Mouse (Mus musculus): ENCODE data around the gene Card11. TPM values are rescaled to one million over a fixed set of nuclear protein-coding genes. Genes with fewer than 3 reads are reported as not detected.
A peak's percentile ranks its signal among the peaks of the same experiment; 100 is the strongest.

Card11 gene
- polyA plus RNA-seq, 1 experiment from 2014 or later, result 0.18 TPM

- Histone ChIP-seq H3K27ac (replicated peaks in 1 of 2; ENCODE audit: control insufficient read depth in 1 of 2, insufficient read depth in 1 of 2, low read depth in 2 of 2, low read length in 2 of 2) (no peak overlapping the region), H3K36me3 (ENCODE audit: control insufficient read depth, insufficient read depth, low read length) (no peaks in the 10 kb centered on the region), H3K4me1 (ENCODE audit: control insufficient read depth in 2 of 2, insufficient read depth in 2 of 2, low read length in 2 of 2) (no peaks in the 10 kb centered on the region), H3K4me2 (ENCODE audit: low read length) (no peak overlapping the region), H3K9me3 (ENCODE audit: control insufficient read depth, low read length) (no peaks in the 10 kb centered on the region), H3K4me3 (ENCODE audit: control insufficient read depth in 1 of 2, insufficient read depth in 1 of 2, low read depth in 1 of 2, low read length in 2 of 2) (no peak overlapping the region), H3K9ac (ENCODE audit: low read length) (no peak overlapping the region), H3K27me3 (ENCODE audit: control insufficient read depth, insufficient read depth, low read length) (no peaks in the 10 kb centered on the region)
- WGBS, result 80% methylated on average over 13 of the region's 13 CpGs
- ATAC-seq (ENCODE audit: insufficient number of reproducible peaks, insufficient read depth, low FRiP score, low read depth), result no peak
Observed at GRCm38 (mm10) chr5:140900866-140901265, 99.5 kb downstream of the Card11 start.

- H3K9ac ChIP-seq (ENCODE audit: low read length), result no peak overlapping the region
- H3K4me3 ChIP-seq (ENCODE audit: control insufficient read depth in 1 of 2, insufficient read depth in 1 of 2, low read depth in 1 of 2, low read length in 2 of 2), result no peak overlapping the region
- H3K27me3 ChIP-seq (ENCODE audit: control insufficient read depth, insufficient read depth, low read length), result no peaks in the 10 kb centered on the region
- ATAC-seq (ENCODE audit: insufficient number of reproducible peaks, insufficient read depth, low FRiP score, low read depth), result no peak
- H3K36me3 ChIP-seq (ENCODE audit: control insufficient read depth, insufficient read depth, low read length), result no peaks in the 10 kb centered on the region
- H3K9me3 ChIP-seq (ENCODE audit: control insufficient read depth, low read length), result no peaks in the 10 kb centered on the region
- peaks cover 7 to 20% of the 10 kb centered on the region in 2 experiments; a peak in 2 of 4 replicates for H3K4me1 ChIP-seq (ENCODE audit: control insufficient read depth in 2 of 2, insufficient read depth in 2 of 2, low read length in 2 of 2)
- H3K4me2 ChIP-seq (ENCODE audit: low read length), result peak overlapping the region; percentile 48
- H3K27ac ChIP-seq (replicated peaks in 1 of 2; ENCODE audit: control insufficient read depth in 1 of 2, insufficient read depth in 1 of 2, low read depth in 2 of 2, low read length in 2 of 2), result no peak overlapping the region
- 38% methylated on average over 10 of the region's 10 CpGs for WGBS
Observed at GRCm38 (mm10) chr5:140891080-140891479, 109.3 kb downstream of the Card11 start.

- peaks cover 13 to 26% of the 10 kb centered on the region in 2 experiments; a peak in 3 of 4 replicates for H3K4me1 ChIP-seq (ENCODE audit: control insufficient read depth in 2 of 2, insufficient read depth in 2 of 2, low read length in 2 of 2)
- H3K27ac ChIP-seq (replicated peaks in 1 of 2; ENCODE audit: control insufficient read depth in 1 of 2, insufficient read depth in 1 of 2, low read depth in 2 of 2, low read length in 2 of 2), result 0 out of 4 replicates have a peak overlapping the region, but pooled peaks have one; percentile 16 to 28
- 48% methylated on average over 14 of the region's 14 CpGs for WGBS
- H3K9me3 ChIP-seq (ENCODE audit: control insufficient read depth, low read length), result no peaks in the 10 kb centered on the region
- ATAC-seq (ENCODE audit: insufficient number of reproducible peaks, insufficient read depth, low FRiP score, low read depth), result 0 out of 2 replicates have a peak, but pooled peaks have one; percentile 39
- H3K9ac ChIP-seq (ENCODE audit: low read length), result no peak overlapping the region
- H3K27me3 ChIP-seq (ENCODE audit: control insufficient read depth, insufficient read depth, low read length), result no peaks in the 10 kb centered on the region
- no peaks in the 10 kb centered on the region for H3K36me3 ChIP-seq (ENCODE audit: control insufficient read depth, insufficient read depth, low read length)
- peak overlapping the region; percentile 48 for H3K4me2 ChIP-seq (ENCODE audit: low read length)
- no peak overlapping the region for H3K4me3 ChIP-seq (ENCODE audit: control insufficient read depth in 1 of 2, insufficient read depth in 1 of 2, low read depth in 1 of 2, low read length in 2 of 2)
Observed at GRCm38 (mm10) chr5:140890050-140890449, 110.3 kb downstream of the Card11 start.

GRCm38 (mm10) chr5:140889539-140889938, 110.8 kb downstream of the Card11 start:
- Histone ChIP-seq H3K27ac (replicated peaks in 1 of 2; ENCODE audit: control insufficient read depth in 1 of 2, insufficient read depth in 1 of 2, low read depth in 2 of 2, low read length in 2 of 2) (0 out of 4 replicates have a peak overlapping the region, but pooled peaks of 1 of the 2 experiments have one; percentile 28), H3K4me2 (ENCODE audit: low read length) (no peak overlapping the region)

GRCm38 (mm10) chr5:140887871-140888270, 112.5 kb downstream of the Card11 start:
- H3K27me3 ChIP-seq (ENCODE audit: control insufficient read depth, insufficient read depth, low read length), result no peaks in the 10 kb centered on the region
- peaks cover 17 to 30% of the 10 kb centered on the region in 2 experiments for H3K4me1 ChIP-seq (ENCODE audit: control insufficient read depth in 2 of 2, insufficient read depth in 2 of 2, low read length in 2 of 2)
- H3K9me3 ChIP-seq (ENCODE audit: control insufficient read depth, low read length), result peaks cover 3% of the 10 kb centered on the region; the same call in 1 of the 2 replicates
- WGBS, result 18% methylated on average over 8 of the region's 8 CpGs
- H3K4me2 ChIP-seq (ENCODE audit: low read length), result no peak overlapping the region
- no peak overlapping the region for H3K4me3 ChIP-seq (ENCODE audit: control insufficient read depth in 1 of 2, insufficient read depth in 1 of 2, low read depth in 1 of 2, low read length in 2 of 2)
- no peak overlapping the region for H3K27ac ChIP-seq (replicated peaks in 1 of 2; ENCODE audit: control insufficient read depth in 1 of 2, insufficient read depth in 1 of 2, low read depth in 2 of 2, low read length in 2 of 2)
- ATAC-seq (ENCODE audit: insufficient number of reproducible peaks, insufficient read depth, low FRiP score, low read depth), result no peak
- H3K9ac ChIP-seq (ENCODE audit: low read length), result no peak overlapping the region
- H3K36me3 ChIP-seq (ENCODE audit: control insufficient read depth, insufficient read depth, low read length), result no peaks in the 10 kb centered on the region

More at GRCm38 (mm10) chr5:140889539-140889938, 110.8 kb downstream of the Card11 start:
- Histone ChIP-seq H3K4me1 (ENCODE audit: control insufficient read depth in 2 of 2, insufficient read depth in 2 of 2, low read length in 2 of 2) (peaks cover 16 to 28% of the 10 kb centered on the region in 2 experiments), H3K27me3 (ENCODE audit: control insufficient read depth, insufficient read depth, low read length) (no peaks in the 10 kb centered on the region), H3K4me3 (ENCODE audit: control insufficient read depth in 1 of 2, insufficient read depth in 1 of 2, low read depth in 1 of 2, low read length in 2 of 2) (no peak overlapping the region), H3K36me3 (ENCODE audit: control insufficient read depth, insufficient read depth, low read length) (no peaks in the 10 kb centered on the region), H3K9me3 (ENCODE audit: control insufficient read depth, low read length) (no peaks in the 10 kb centered on the region), H3K9ac (ENCODE audit: low read length) (no peak overlapping the region)
- WGBS, result 47% methylated on average over 8 of the region's 8 CpGs
- ATAC-seq (ENCODE audit: insufficient number of reproducible peaks, insufficient read depth, low FRiP score, low read depth), result no peak

- ATAC-seq (ENCODE audit: insufficient number of reproducible peaks, insufficient read depth, low FRiP score, low read depth), result no peak
- WGBS, result 18% methylated on average over 13 of the region's 13 CpGs
- Histone ChIP-seq H3K9ac (ENCODE audit: low read length) (peak overlapping the region; percentile 38; the same call in 1 of the 2 replicates), H3K9me3 (ENCODE audit: control insufficient read depth, low read length) (peaks cover 3% of the 10 kb centered on the region; the same call in 1 of the 2 replicates), H3K27ac (replicated peaks in 1 of 2; ENCODE audit: control insufficient read depth in 1 of 2, insufficient read depth in 1 of 2, low read depth in 2 of 2, low read length in 2 of 2) (peak overlapping the region; percentile 71 to 76), H3K4me3 (ENCODE audit: control insufficient read depth in 1 of 2, insufficient read depth in 1 of 2, low read depth in 1 of 2, low read length in 2 of 2) (no peak overlapping the region), H3K4me1 (ENCODE audit: control insufficient read depth in 2 of 2, insufficient read depth in 2 of 2, low read length in 2 of 2) (peaks cover 16 to 24% of the 10 kb centered on the region in 2 experiments), H3K4me2 (ENCODE audit: low read length) (peak overlapping the region; percentile 24; the same call in 1 of the 2 replicates), H3K27me3 (ENCODE audit: control insufficient read depth, insufficient read depth, low read length) (no peaks in the 10 kb centered on the region), H3K36me3 (ENCODE audit: control insufficient read depth, insufficient read depth, low read length) (no peaks in the 10 kb centered on the region)
Observed at GRCm38 (mm10) chr5:140884966-140885365, 115.4 kb downstream of the Card11 start.

GRCm38 (mm10) chr5:140882391-140882790, 118.0 kb downstream of the Card11 start:
- H3K27ac ChIP-seq (replicated peaks in 1 of 2; ENCODE audit: control insufficient read depth in 1 of 2, insufficient read depth in 1 of 2, low read depth in 2 of 2, low read length in 2 of 2), result no peak overlapping the region
- WGBS, result 79% methylated on average over 4 of the region's 4 CpGs
- H3K4me2 ChIP-seq (ENCODE audit: low read length), result no peak overlapping the region
- H3K27me3 ChIP-seq (ENCODE audit: control insufficient read depth, insufficient read depth, low read length), result no peaks in the 10 kb centered on the region
- H3K9ac ChIP-seq (ENCODE audit: low read length), result no peak overlapping the region
- H3K4me1 ChIP-seq (ENCODE audit: control insufficient read depth in 2 of 2, insufficient read depth in 2 of 2, low read length in 2 of 2), result peaks cover 10 to 12% of the 10 kb centered on the region in 2 experiments; a peak in 3 of 4 replicates
- H3K9me3 ChIP-seq (ENCODE audit: control insufficient read depth, low read length), result peaks cover 3% of the 10 kb centered on the region; the same call in 1 of the 2 replicates
- no peak for ATAC-seq (ENCODE audit: insufficient number of reproducible peaks, insufficient read depth, low FRiP score, low read depth)
- no peak overlapping the region for H3K4me3 ChIP-seq (ENCODE audit: control insufficient read depth in 1 of 2, insufficient read depth in 1 of 2, low read depth in 1 of 2, low read length in 2 of 2)
- H3K36me3 ChIP-seq (ENCODE audit: control insufficient read depth, insufficient read depth, low read length), result no peaks in the 10 kb centered on the region

GRCm38 (mm10) chr5:140880151-140880550, 120.2 kb downstream of the Card11 start:
- H3K36me3 ChIP-seq (ENCODE audit: control insufficient read depth, insufficient read depth, low read length), result no peaks in the 10 kb centered on the region
- WGBS, result 59% methylated on average over 10 of the region's 10 CpGs

More at GRCm38 (mm10) chr5:140880151-140880550, 120.2 kb downstream of the Card11 start:
- Histone ChIP-seq H3K4me2 (ENCODE audit: low read length) (no peak overlapping the region), H3K4me1 (ENCODE audit: control insufficient read depth in 2 of 2, insufficient read depth in 2 of 2, low read length in 2 of 2) (peaks cover 5 to 7% of the 10 kb centered on the region in 2 experiments; a peak in 3 of 4 replicates), H3K9ac (ENCODE audit: low read length) (no peak overlapping the region), H3K4me3 (ENCODE audit: control insufficient read depth in 1 of 2, insufficient read depth in 1 of 2, low read depth in 1 of 2, low read length in 2 of 2) (no peak overlapping the region), H3K27ac (replicated peaks in 1 of 2; ENCODE audit: control insufficient read depth in 1 of 2, insufficient read depth in 1 of 2, low read depth in 2 of 2, low read length in 2 of 2) (no peak overlapping the region), H3K27me3 (ENCODE audit: control insufficient read depth, insufficient read depth, low read length) (no peaks in the 10 kb centered on the region), H3K9me3 (ENCODE audit: control insufficient read depth, low read length) (peaks cover 3% of the 10 kb centered on the region; the same call in 1 of the 2 replicates)
- no peak for ATAC-seq (ENCODE audit: insufficient number of reproducible peaks, insufficient read depth, low FRiP score, low read depth)

All from heart, embryonic 14.5 days (tissue).